Mouse (Mus musculus): ENCODE measurements at regions not wholly inside any gene's neighbourhood (a gene's known extent, or its start where the extent isn't known, plus 50 kb on each side); places are given as distances from the start of the nearest gene placed in this dataset.

DNA sequence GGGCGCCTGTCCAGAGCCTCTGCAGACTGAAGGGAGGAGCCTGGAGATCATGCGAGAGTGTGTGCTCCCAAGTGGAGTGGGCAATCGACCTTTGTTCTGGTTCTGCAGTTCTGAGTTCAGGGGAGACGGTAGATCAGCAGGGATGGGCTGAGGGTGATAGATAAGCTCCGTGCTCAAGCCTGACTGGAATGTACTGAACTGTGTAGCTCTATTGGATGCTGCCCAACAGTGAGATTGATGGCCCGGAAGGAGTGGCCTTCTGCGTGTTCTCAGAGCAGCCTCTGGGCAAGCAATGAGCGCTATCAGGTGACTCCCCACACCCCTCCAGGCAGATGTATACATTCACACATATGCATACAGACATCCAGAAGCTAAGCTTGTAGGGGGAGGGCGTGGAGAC lies 209.1 kb upstream of the Pkn2 start:
- TF ChIP-seq POLR2A (IDR thresholded peaks at IDR 0.05; ENCODE audit: borderline replicate concordance, control insufficient read depth, low read depth, low read length) (no peak), CTCF (IDR thresholded peaks at IDR 0.05; ENCODE audit: control insufficient read depth, insufficient read depth, low read length) (no peak)
